ENCODE assay signal across 16 mouse cellular contexts in the genomic region with DNA sequence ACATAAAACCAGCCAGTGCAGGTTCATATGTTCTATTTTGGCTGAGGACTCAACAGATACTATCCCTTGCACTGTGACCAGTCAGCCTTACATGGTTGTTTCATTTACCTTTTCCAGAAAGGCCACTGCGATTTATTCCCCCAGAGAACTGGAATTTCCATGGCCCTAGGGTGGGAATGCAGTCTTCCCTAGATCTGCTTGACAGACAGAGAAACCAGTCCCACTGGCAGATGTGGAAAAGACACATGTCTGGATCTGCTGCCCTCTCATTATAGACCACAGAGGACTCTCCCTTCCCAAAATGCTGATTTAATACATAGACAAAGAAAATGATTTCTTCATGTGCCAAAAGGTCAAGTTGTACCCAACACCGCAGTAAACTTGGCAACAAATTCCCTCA.
"Had no signal": no experiment of that assay in that cellular context is flagged by ENCODE, and none has a peak within 500 bp of the region (broad histone marks: within the 10 kb centered on the region; RNA-seq: fewer than 3 reads in every experiment).

No protein-coding gene starts in this region.

- H3K4me3 ChIP-seq: lung, embryonic 15.5 days; megakaryocyte, embryonic 14.5 days; midbrain, embryonic 12.5 days; neural tube, embryonic 12.5 days; stomach, embryonic 15.5 days had no signal

- H3K27ac ChIP-seq: lung, embryonic 15.5 days; macrophage; midbrain, embryonic 12.5 days; neural tube, embryonic 12.5 days; stomach, embryonic 15.5 days; stomach, postnatal 0 days had no signal

- DNase-seq: liver, postnatal 0 days; lung, adult 2 months; lung, postnatal 14 days; lung, postnatal 36 days; midbrain, embryonic 14.5 days; right cerebral cortex, postnatal 14 days; thymus, adult 2 months; thymus, postnatal 25 days; thymus, postnatal 4 days had no signal
